Mouse (Mus musculus) CH12.LX (cell line): ENCODE results near the gene Cerkl. TPM values are rescaled to one million over a fixed set of nuclear protein-coding genes. Genes with fewer than 3 reads are reported as not detected.

Experiments used
- DNase-seq: peaks from one replicate; pipeline ENCODE4 v3.0.0-alpha.2; 2013; ENCODE audit errors: extremely low read depth
- H3K27ac ChIP-seq: 2 replicates; pipeline ENCODE4 v1.5.1; 2012; ENCODE audit warnings: low read depth, mild to moderate bottlenecking, control low read depth, moderate library complexity; ENCODE audit not compliant: insufficient read depth
- H3K27me3 ChIP-seq: replicated peaks from 2 replicates; pipeline ENCODE3; 2012; ENCODE audit warnings: inconsistent platforms
- H3K36me3 ChIP-seq, 2 experiments: replicated peaks in 1 of 2; 2 replicates each; pipeline versions ENCODE3 to v1.6.1; 2012; ENCODE audit warnings: inconsistent platforms in 1 of 2, low read length in 1 of 2, mild to moderate bottlenecking in 1 of 2, mixed read lengths in 1 of 2, moderate library complexity in 1 of 2; ENCODE audit not compliant: control insufficient read depth in 1 of 2, insufficient read depth in 1 of 2
- H3K4me1 ChIP-seq, 2 experiments: 2 replicates each; pipeline ENCODE4 v1.6.1; 2012; ENCODE audit warnings: inconsistent platforms in 1 of 2, moderate library complexity in 1 of 2; ENCODE audit not compliant: insufficient read depth in 2 of 2, control insufficient read depth in 1 of 2
- H3K4me2 ChIP-seq: 2 replicates; pipeline ENCODE4 v1.6.1; 2012; ENCODE audit warnings: low read depth, mild to moderate bottlenecking, control low read depth; ENCODE audit not compliant: poor library complexity, insufficient read depth, severe bottlenecking
- H3K4me3 ChIP-seq, 3 experiments: fragments of 150-350 bp in 1 of 3; sonication (generic) in 1 of 3; replicated peaks in 1 of 3; 2 replicates each; pipeline versions ENCODE3 to v1.5.1; 2011 to 2012; ENCODE audit warnings: low read depth in 2 of 3, low read length in 2 of 3, mild to moderate bottlenecking in 2 of 3, moderate library complexity in 2 of 3, control low read depth in 1 of 3, improper control_type of control experiment in 1 of 3, inconsistent platforms in 1 of 3, mixed read lengths in 1 of 3; ENCODE audit not compliant: poor library complexity in 1 of 3
- H3K79me2 ChIP-seq: replicated peaks from 2 replicates; pipeline ENCODE4 v1.6.1; 2012; ENCODE audit warnings: mild to moderate bottlenecking, moderate library complexity; ENCODE audit not compliant: control insufficient read depth, poor library complexity, insufficient read depth, severe bottlenecking; ENCODE audit errors: extremely low read depth
- H3K9ac ChIP-seq: 2 replicates; pipeline ENCODE4 v1.6.1; 2012; ENCODE audit warnings: low read depth, mild to moderate bottlenecking, control low read depth, moderate library complexity; ENCODE audit not compliant: insufficient read depth
- H3K9me3 ChIP-seq: replicated peaks from 2 replicates; pipeline ENCODE3; 2012; ENCODE audit warnings: low read length, inconsistent platforms, mixed read lengths
- BHLHE40 ChIP-seq: IDR thresholded peaks from 2 replicates; pipeline ENCODE4 v1.6.1; 2011; ENCODE audit warnings: mild to moderate bottlenecking, low read depth, low read length, improper control_type of control experiment
- CHD2 ChIP-seq: IDR thresholded peaks from 2 replicates; pipeline ENCODE4 v1.6.1; 2011; ENCODE audit warnings: low read length, improper control_type of control experiment
- CTCF ChIP-seq, 2 experiments: IDR thresholded peaks in 1 of 2; conservative IDR thresholded peaks in 1 of 2; 2 replicates each; pipeline ENCODE4 v1.5.1; 2011 to 2012; ENCODE audit warnings: low read depth in 2 of 2, low read length in 2 of 2, improper control_type of control experiment in 1 of 2, inconsistent platforms in 1 of 2, mild to moderate bottlenecking in 1 of 2, moderate library complexity in 1 of 2
- ELF1 ChIP-seq: IDR thresholded peaks from 2 replicates; pipeline ENCODE4 v1.6.1; 2014; ENCODE audit warnings: low read depth, mild to moderate bottlenecking, inconsistent platforms, low read length, improper control_type of control experiment
- EP300 ChIP-seq: IDR thresholded peaks from 2 replicates; pipeline ENCODE4 v1.6.1; 2011; ENCODE audit warnings: low read length, improper control_type of control experiment
- JUND ChIP-seq: conservative IDR thresholded peaks from 2 replicates; pipeline ENCODE4 v1.6.1; 2011; ENCODE audit warnings: low read depth, low read length, improper control_type of control experiment
- KAT2A ChIP-seq: IDR thresholded peaks from 2 replicates; pipeline ENCODE4 v1.6.1; 2012; ENCODE audit warnings: low read length, improper control_type of control experiment, inconsistent platforms; ENCODE audit not compliant: insufficient replicate concordance
- MEF2A ChIP-seq: IDR thresholded peaks from 2 replicates; pipeline ENCODE4 v1.6.1; 2014; ENCODE audit warnings: low read depth, mild to moderate bottlenecking, inconsistent platforms, low read length, improper control_type of control experiment, borderline replicate concordance
- NRF1 ChIP-seq: IDR thresholded peaks from 2 replicates; pipeline ENCODE4 v1.6.1; 2014; ENCODE audit warnings: low read depth, mild to moderate bottlenecking, inconsistent platforms, low read length, improper control_type of control experiment, moderate library complexity
- RAD21 ChIP-seq: IDR thresholded peaks from 2 replicates; pipeline ENCODE4 v1.6.1; 2011; ENCODE audit warnings: low read depth, mild to moderate bottlenecking, low read length, improper control_type of control experiment, moderate library complexity
- SMC3 ChIP-seq: IDR thresholded peaks from 2 replicates; pipeline ENCODE4 v1.6.1; 2011; ENCODE audit warnings: low read depth, low read length, improper control_type of control experiment
- TBP ChIP-seq: conservative IDR thresholded peaks from 2 replicates; pipeline ENCODE4 v1.6.1; 2011; ENCODE audit warnings: low read depth, low read length, improper control_type of control experiment
- dilution Hi-C: fragments of 300-500 bp; cut with MboI; formaldehyde crosslinking; loops from 2 replicates; pipeline ENCODE4 v1.14.3; 2020; ENCODE audit warnings: low sequenced_read_pairs; ENCODE audit not compliant: extremely low pct_unique_long_range_greater_than_20kb, extremely low pct_ligation_motif_present
- in situ Hi-C: fragments of 300-500 bp; cut with MboI; formaldehyde crosslinking; loops from 3 replicates; pipeline ENCODE4 v1.14.3; 2019; ENCODE audit warnings: low sequenced_read_pairs, low pct_ligation_motif_present, low pct_unique_long_range_greater_than_20kb, mixed read lengths
- polyA plus RNA-seq: library from polyadenylated mRNA; unstranded; fragments of >175 nt; gene quantifications from 2 replicates; pipeline ENCODE4 v1.2.1, GENCODE M21; 2012; ENCODE audit warnings: low read depth; ENCODE audit not compliant: insufficient read length
- total RNA-seq, 2 experiments: library from RNA; depleted of rRNA; stranded (reverse); fragments of 300-350 nt in 1 of 2; fragments of >200 nt in 1 of 2; gene quantifications; 2 replicates each; pipeline ENCODE4 v1.2.3; 2012 to 2014

Cerkl gene
- total and polyA plus RNA-seq, 3 experiments: 10.9 to 19.6 (median 15.6) TPM

DNA sequence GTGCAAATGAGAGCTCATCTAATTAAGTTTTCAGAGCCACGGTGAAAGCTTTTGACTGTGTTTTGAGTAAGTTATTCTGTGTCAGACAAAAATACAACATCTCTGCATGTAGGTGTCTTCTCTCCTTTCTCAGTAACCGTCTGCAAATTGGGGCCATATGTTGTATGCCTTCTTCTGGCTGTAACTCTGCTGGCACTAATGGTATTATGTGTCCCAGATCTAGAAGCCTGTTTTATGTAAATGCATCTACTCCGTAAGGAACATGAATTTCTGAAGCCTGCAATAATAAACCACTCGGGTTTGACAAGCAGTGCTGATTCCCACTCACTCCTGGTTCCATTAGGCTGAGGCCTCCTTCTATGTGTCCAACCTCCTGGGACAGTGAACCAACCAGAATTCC, 149.0 kb downstream of the Cerkl start:
- Histone ChIP-seq H3K4me2 (no peak overlapping the region), H3K27ac (no peak overlapping the region), H3K9ac (no peak overlapping the region), H3K4me3 (no peak overlapping the region), H3K4me1 (no peaks in the 10 kb centered on the region), H3K27me3 (no peaks in the 10 kb centered on the region), H3K9me3 (no peaks in the 10 kb centered on the region), H3K36me3 (peaks cover 56 to 88% of the 10 kb centered on the region in 2 experiments), H3K79me2 (0 out of 2 replicates have a peak, but pooled peaks cover 2% of the 10 kb centered on the region)
- TF ChIP-seq SMC3 (no peak), MEF2A (no peak), KAT2A (no peak), JUND (no peak), CHD2 (no peak)
- dilution Hi-C loops: no loop called here
- DNase-seq: no peak
- in situ Hi-C loops: no loop called here

DNA sequence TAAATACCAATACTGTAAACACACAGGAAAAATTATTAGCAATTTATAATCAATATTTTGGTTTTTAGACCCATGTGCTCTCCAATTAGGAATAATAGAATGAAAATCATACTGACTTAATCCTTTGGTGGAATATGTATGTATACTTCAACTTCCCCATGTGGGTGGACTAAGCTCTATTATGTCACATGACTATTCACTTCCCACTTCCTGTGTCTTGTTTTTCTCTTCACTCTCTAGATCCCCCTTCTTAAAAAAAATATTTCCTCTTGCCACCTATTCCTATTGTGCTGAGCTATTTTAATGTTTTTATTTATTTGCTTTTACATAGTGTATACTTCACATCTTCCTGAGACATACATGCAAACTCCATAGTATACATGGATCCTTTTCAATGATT, 154.2 kb downstream of the Cerkl start:
- Histone ChIP-seq H3K27me3 (no peaks in the 10 kb centered on the region), H3K79me2 (peaks cover 15% of the 10 kb centered on the region), H3K4me2 (no peak overlapping the region), H3K9ac (no peak overlapping the region), H3K27ac (no peak overlapping the region), H3K4me3 (no peak overlapping the region), H3K4me1 (0 out of 4 replicates have a peak, but pooled peaks cover 0 to 6% of the 10 kb centered on the region in 2 experiments), H3K36me3 (peaks cover 33 to 75% of the 10 kb centered on the region in 2 experiments), H3K9me3 (no peaks in the 10 kb centered on the region)
- no peak for DNase-seq
- TF ChIP-seq ELF1 (0 out of 2 replicates have a peak, but pooled peaks have one; percentile 13), BHLHE40 (peak; percentile 25; the same call in 1 of the 2 replicates), RAD21 (no peak)
- in situ Hi-C loops (no loop called here), dilution Hi-C loops (no loop called here)

DNA sequence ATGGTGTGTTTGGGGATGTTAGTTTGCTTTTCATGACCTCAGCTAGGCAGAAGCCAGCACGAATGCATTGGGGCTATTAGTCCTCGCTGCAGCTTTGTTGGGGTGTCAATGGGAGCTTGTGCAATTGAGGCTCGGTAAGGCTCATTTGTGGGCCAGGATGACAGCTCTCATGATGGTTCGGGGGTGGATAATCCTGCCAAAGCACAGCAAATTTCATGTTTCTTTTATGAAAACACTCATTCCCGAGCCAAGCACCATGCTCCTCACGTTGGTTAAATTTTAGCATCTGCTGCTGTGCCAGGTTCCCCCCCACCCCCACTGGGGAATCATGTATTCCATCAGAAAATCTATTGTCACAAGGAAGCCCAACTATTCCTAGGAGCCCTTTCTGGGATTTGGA, 164.2 kb downstream of the Cerkl start:
- H3K27me3 ChIP-seq: no peaks in the 10 kb centered on the region
- H3K4me3 ChIP-seq: no peak overlapping the region
- DNase-seq: no peak
- H3K27ac ChIP-seq: no peak overlapping the region
- peaks cover 0 to 19% of the 10 kb centered on the region in 2 experiments; a peak in 2 of 4 replicates for H3K4me1 ChIP-seq
- no peak overlapping the region for H3K9ac ChIP-seq
- H3K36me3 ChIP-seq: peaks cover 58 to 86% of the 10 kb centered on the region in 2 experiments
- in situ Hi-C loops (no loop called here), dilution Hi-C loops (no loop called here)
- TF ChIP-seq NRF1: no peak
- TF ChIP-seq EP300: no peak
- TF ChIP-seq TBP: no peak
- TF ChIP-seq CTCF (conservative IDR thresholded peaks at IDR 0.05 in 1 of 2, IDR thresholded peaks at IDR 0.05 in 1 of 2; ENCODE audit: low read depth in 2 of 2, low read length in 2 of 2): no peak
- no peak overlapping the region for H3K4me2 ChIP-seq
- H3K79me2 ChIP-seq: peaks cover 35% of the 10 kb centered on the region
- no peaks in the 10 kb centered on the region for H3K9me3 ChIP-seq
